Mouse (Mus musculus): ENCODE results near the gene Mef2c. TPM values are rescaled to one million over a fixed set of nuclear protein-coding genes. Genes with fewer than 3 reads are reported as not detected.

Mef2c gene
- polyA plus RNA-seq, 1 experiment, result 49.0 TPM

DNA sequence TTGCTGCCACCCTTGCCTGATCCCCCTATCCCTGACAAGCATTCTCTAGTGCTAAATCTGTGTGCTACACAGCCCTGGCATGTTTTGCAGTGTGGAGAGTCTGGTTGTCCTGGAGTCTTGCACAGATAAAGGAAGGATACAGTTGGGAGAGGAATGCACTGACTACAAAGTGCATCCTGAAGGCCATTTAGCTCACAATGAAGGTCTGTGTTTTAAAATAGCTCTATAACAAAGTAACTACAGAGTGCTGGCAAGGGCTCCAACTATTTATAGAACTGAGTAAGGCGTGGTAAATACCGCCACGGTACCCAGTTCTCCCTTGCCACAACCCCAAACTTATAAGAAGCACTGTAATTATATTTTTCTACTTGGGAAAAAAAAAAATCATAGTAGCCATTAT lies 61.9 kb downstream of the Mef2c start:
- no peak for TF ChIP-seq MYOG (IDR thresholded peaks at IDR 0.05; ENCODE audit: control insufficient read depth in 1 of 3, insufficient read depth in 1 of 3, insufficient read length in 2 of 3, low read depth in 2 of 3)
- TF ChIP-seq SRF (IDR thresholded peaks at IDR 0.05; ENCODE audit: control insufficient read depth, insufficient read length, low read depth), result no peak
- no peak for TF ChIP-seq POLR2AphosphoS2 (IDR thresholded peaks at IDR 0.05; ENCODE audit: insufficient read length, low read depth)
- no peak for TF ChIP-seq TCF3 (IDR thresholded peaks at IDR 0.05; ENCODE audit: insufficient read length, low read depth)
- no peak for TF ChIP-seq MAX (IDR thresholded peaks at IDR 0.05; ENCODE audit: low read depth)
- no peak for TF ChIP-seq E2F4 (IDR thresholded peaks at IDR 0.05; ENCODE audit: insufficient read depth)
- no peak for TF ChIP-seq USF1 (IDR thresholded peaks at IDR 0.05; ENCODE audit: low read depth)
- TF ChIP-seq POLR2A (IDR thresholded peaks at IDR 0.05; ENCODE audit: insufficient read length, low read depth), result no peak
- no peak for TF ChIP-seq MYOD1 (IDR thresholded peaks at IDR 0.05; ENCODE audit: control insufficient read depth in 1 of 3, insufficient read length in 2 of 3, low read depth in 2 of 3)
- TF ChIP-seq TCF12 (IDR thresholded peaks at IDR 0.05; ENCODE audit: insufficient read depth, poor library complexity, severe bottlenecking), result no peak
- TF ChIP-seq CEBPB (IDR thresholded peaks at IDR 0.05; ENCODE audit: insufficient read depth, poor library complexity, severe bottlenecking), result no peak
- TF ChIP-seq REST (IDR thresholded peaks at IDR 0.05; ENCODE audit: insufficient read depth, insufficient read length), result no peak
- Histone ChIP-seq H3K4me2 (ENCODE audit: low read depth) (peak overlapping the region; percentile 67), H3K36me3 (ENCODE audit: control insufficient read depth, insufficient read depth) (no peaks in the 10 kb centered on the region), H3K27me3 (ENCODE audit: control insufficient read depth, insufficient read depth, insufficient read length) (no peaks in the 10 kb centered on the region), H3K4me3 (no peak overlapping the region), H3K79me2 (ENCODE audit: control insufficient read depth, insufficient read depth) (no peaks in the 10 kb centered on the region), H3ac (ENCODE audit: control insufficient read depth, insufficient read length) (no peak overlapping the region)

DNA sequence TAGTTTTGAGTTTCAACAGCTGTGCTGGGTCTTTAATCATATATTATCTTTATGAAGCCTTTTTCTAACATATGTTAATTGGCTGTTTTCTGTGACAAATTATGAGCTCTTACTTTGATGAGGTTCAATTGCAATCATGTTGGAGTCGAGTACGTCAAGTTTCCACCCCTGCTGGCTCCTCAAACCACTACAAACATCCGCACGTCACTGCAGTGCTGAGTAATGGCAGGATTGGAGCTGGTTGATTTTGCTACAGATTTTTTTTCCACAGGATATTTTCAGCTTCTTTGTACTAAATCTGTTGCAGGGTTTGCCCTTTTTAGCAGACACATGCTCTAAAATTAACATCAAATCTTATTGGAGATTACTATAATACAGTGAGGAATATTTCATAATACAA lies 62.3 kb downstream of the Mef2c start:
- Histone ChIP-seq H3ac (ENCODE audit: control insufficient read depth, insufficient read length) (no peak overlapping the region), H3K4me2 (ENCODE audit: low read depth) (peak overlapping the region; percentile 67), H3K4me3 (no peak overlapping the region), H3K79me2 (ENCODE audit: control insufficient read depth, insufficient read depth) (no peaks in the 10 kb centered on the region), H3K36me3 (ENCODE audit: control insufficient read depth, insufficient read depth) (no peaks in the 10 kb centered on the region), H3K27me3 (ENCODE audit: control insufficient read depth, insufficient read depth, insufficient read length) (no peaks in the 10 kb centered on the region)
- TF ChIP-seq TCF3 (IDR thresholded peaks at IDR 0.05; ENCODE audit: insufficient read length, low read depth), result no peak
- no peak for TF ChIP-seq SRF (IDR thresholded peaks at IDR 0.05; ENCODE audit: control insufficient read depth, insufficient read length, low read depth)
- no peak for TF ChIP-seq TCF12 (IDR thresholded peaks at IDR 0.05; ENCODE audit: insufficient read depth, poor library complexity, severe bottlenecking)
- TF ChIP-seq USF1 (IDR thresholded peaks at IDR 0.05; ENCODE audit: low read depth), result no peak
- no peak for TF ChIP-seq E2F4 (IDR thresholded peaks at IDR 0.05; ENCODE audit: insufficient read depth)
- TF ChIP-seq MYOG (IDR thresholded peaks at IDR 0.05; ENCODE audit: control insufficient read depth in 1 of 3, insufficient read depth in 1 of 3, insufficient read length in 2 of 3, low read depth in 2 of 3), result no peak
- no peak for TF ChIP-seq MYOD1 (IDR thresholded peaks at IDR 0.05; ENCODE audit: control insufficient read depth in 1 of 3, insufficient read length in 2 of 3, low read depth in 2 of 3)
- TF ChIP-seq POLR2A (IDR thresholded peaks at IDR 0.05; ENCODE audit: insufficient read length, low read depth), result no peak
- TF ChIP-seq REST (IDR thresholded peaks at IDR 0.05; ENCODE audit: insufficient read depth, insufficient read length), result no peak
- no peak for TF ChIP-seq MAX (IDR thresholded peaks at IDR 0.05; ENCODE audit: low read depth)
- TF ChIP-seq POLR2AphosphoS2 (IDR thresholded peaks at IDR 0.05; ENCODE audit: insufficient read length, low read depth), result no peak
- TF ChIP-seq CEBPB (IDR thresholded peaks at IDR 0.05; ENCODE audit: insufficient read depth, poor library complexity, severe bottlenecking), result no peak

DNA sequence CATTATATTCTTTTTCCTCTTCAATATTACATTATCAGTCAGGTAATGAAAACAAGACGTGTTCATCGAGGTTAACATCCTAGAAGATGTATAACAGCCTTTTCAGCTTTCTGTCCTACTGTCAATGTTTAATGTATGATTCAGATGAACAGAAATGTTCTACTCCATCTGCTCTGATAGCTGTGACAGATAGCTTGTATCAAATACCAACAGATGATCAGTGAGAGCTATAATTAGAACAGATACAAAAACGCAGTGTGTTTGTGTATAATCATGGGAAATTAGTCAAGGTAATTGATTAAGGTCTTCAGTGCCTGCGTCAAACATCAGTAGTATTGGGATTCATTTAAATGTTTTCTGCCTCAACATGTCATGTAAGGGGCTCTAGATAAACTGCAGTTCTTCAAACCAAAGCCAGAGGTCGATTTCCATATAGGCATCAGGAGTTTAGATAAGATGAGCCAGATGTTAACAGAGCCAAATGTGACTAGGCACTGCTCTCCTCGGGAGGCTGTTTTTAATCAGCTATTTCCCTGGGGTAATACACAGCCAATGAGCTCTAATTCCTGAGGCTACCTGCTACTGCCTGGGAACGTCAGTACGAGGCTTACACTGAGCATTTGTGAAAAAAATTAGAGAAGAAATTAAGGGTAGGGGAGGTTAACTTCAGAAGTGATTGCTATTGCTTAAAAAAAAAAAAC lies 63.1 kb downstream of the Mef2c start:
- no peaks in the 10 kb centered on the region for H3K79me2 ChIP-seq (ENCODE audit: control insufficient read depth, insufficient read depth)
- no peaks in the 10 kb centered on the region for H3K27me3 ChIP-seq (ENCODE audit: control insufficient read depth, insufficient read depth, insufficient read length)
- TF ChIP-seq MYOG (IDR thresholded peaks at IDR 0.05; ENCODE audit: control insufficient read depth in 1 of 3, insufficient read depth in 1 of 3, insufficient read length in 2 of 3, low read depth in 2 of 3), result no peak
- no peak for TF ChIP-seq TCF3 (IDR thresholded peaks at IDR 0.05; ENCODE audit: insufficient read length, low read depth)
- no peak for TF ChIP-seq CEBPB (IDR thresholded peaks at IDR 0.05; ENCODE audit: insufficient read depth, poor library complexity, severe bottlenecking)
- TF ChIP-seq SRF (IDR thresholded peaks at IDR 0.05; ENCODE audit: control insufficient read depth, insufficient read length, low read depth), result no peak
- TF ChIP-seq E2F4 (IDR thresholded peaks at IDR 0.05; ENCODE audit: insufficient read depth), result no peak
- no peak for TF ChIP-seq POLR2A (IDR thresholded peaks at IDR 0.05; ENCODE audit: insufficient read length, low read depth)
- TF ChIP-seq USF1 (IDR thresholded peaks at IDR 0.05; ENCODE audit: low read depth), result no peak
- no peak for TF ChIP-seq POLR2AphosphoS2 (IDR thresholded peaks at IDR 0.05; ENCODE audit: insufficient read length, low read depth)
- no peak for TF ChIP-seq REST (IDR thresholded peaks at IDR 0.05; ENCODE audit: insufficient read depth, insufficient read length)
- no peak for TF ChIP-seq MAX (IDR thresholded peaks at IDR 0.05; ENCODE audit: low read depth)
- no peak for TF ChIP-seq TCF12 (IDR thresholded peaks at IDR 0.05; ENCODE audit: insufficient read depth, poor library complexity, severe bottlenecking)
- TF ChIP-seq MYOD1 (IDR thresholded peaks at IDR 0.05; ENCODE audit: control insufficient read depth in 1 of 3, insufficient read length in 2 of 3, low read depth in 2 of 3), result no peak
- no peak overlapping the region for H3K4me2 ChIP-seq (ENCODE audit: low read depth)
- no peak overlapping the region for H3ac ChIP-seq (ENCODE audit: control insufficient read depth, insufficient read length)
- no peaks in the 10 kb centered on the region for H3K36me3 ChIP-seq (ENCODE audit: control insufficient read depth, insufficient read depth)
- H3K4me3 ChIP-seq, result no peak overlapping the region

DNA sequence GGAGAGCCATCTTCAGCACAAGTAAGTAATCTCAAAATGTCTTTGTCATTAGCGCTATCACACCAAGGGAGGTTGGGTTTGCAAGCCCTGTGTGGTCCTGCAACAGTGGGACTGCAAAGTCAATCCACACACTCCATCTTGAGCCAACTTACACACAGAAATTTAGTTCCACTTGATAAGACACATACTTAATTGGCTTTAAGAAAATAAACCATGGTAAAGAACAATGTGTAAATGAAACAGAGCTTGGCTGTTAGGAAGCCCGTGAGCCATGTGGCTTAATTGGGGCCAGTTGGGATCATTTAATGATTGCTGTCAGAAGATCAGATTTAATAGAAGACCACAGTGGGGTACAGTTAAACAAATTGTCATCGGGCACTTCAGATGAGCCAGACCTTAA lies 63.8 kb downstream of the Mef2c start:
- TF ChIP-seq TCF3 (IDR thresholded peaks at IDR 0.05; ENCODE audit: insufficient read length, low read depth) (no peak), MAX (IDR thresholded peaks at IDR 0.05; ENCODE audit: low read depth) (no peak), REST (IDR thresholded peaks at IDR 0.05; ENCODE audit: insufficient read depth, insufficient read length) (no peak), MYOG (IDR thresholded peaks at IDR 0.05; ENCODE audit: control insufficient read depth in 1 of 3, insufficient read depth in 1 of 3, insufficient read length in 2 of 3, low read depth in 2 of 3) (no peak), TCF12 (IDR thresholded peaks at IDR 0.05; ENCODE audit: insufficient read depth, poor library complexity, severe bottlenecking) (no peak), CEBPB (IDR thresholded peaks at IDR 0.05; ENCODE audit: insufficient read depth, poor library complexity, severe bottlenecking) (no peak), E2F4 (IDR thresholded peaks at IDR 0.05; ENCODE audit: insufficient read depth) (no peak), USF1 (IDR thresholded peaks at IDR 0.05; ENCODE audit: low read depth) (no peak), SRF (IDR thresholded peaks at IDR 0.05; ENCODE audit: control insufficient read depth, insufficient read length, low read depth) (no peak), MYOD1 (IDR thresholded peaks at IDR 0.05; ENCODE audit: control insufficient read depth in 1 of 3, insufficient read length in 2 of 3, low read depth in 2 of 3) (no peak)
- Histone ChIP-seq H3K4me2 (ENCODE audit: low read depth) (no peak overlapping the region), H3K36me3 (ENCODE audit: control insufficient read depth, insufficient read depth) (no peaks in the 10 kb centered on the region), H3K4me3 (no peak overlapping the region), H3K79me2 (ENCODE audit: control insufficient read depth, insufficient read depth) (no peaks in the 10 kb centered on the region), H3ac (ENCODE audit: control insufficient read depth, insufficient read length) (no peak overlapping the region), H3K27me3 (ENCODE audit: control insufficient read depth, insufficient read depth, insufficient read length) (no peaks in the 10 kb centered on the region)
